Mouse (Mus musculus) retina, adult 2 months (tissue): ENCODE measurements around the gene Ppil2.
A peak's percentile ranks its signal among the peaks of the same experiment; 100 is the strongest.

Source experiments
- DNase-seq: peaks from one replicate; pipeline ENCODE4 v3.0.0-alpha.2; 2012; ENCODE audit warnings: low read depth, low spot score

The Ppil2 gene

DNA sequence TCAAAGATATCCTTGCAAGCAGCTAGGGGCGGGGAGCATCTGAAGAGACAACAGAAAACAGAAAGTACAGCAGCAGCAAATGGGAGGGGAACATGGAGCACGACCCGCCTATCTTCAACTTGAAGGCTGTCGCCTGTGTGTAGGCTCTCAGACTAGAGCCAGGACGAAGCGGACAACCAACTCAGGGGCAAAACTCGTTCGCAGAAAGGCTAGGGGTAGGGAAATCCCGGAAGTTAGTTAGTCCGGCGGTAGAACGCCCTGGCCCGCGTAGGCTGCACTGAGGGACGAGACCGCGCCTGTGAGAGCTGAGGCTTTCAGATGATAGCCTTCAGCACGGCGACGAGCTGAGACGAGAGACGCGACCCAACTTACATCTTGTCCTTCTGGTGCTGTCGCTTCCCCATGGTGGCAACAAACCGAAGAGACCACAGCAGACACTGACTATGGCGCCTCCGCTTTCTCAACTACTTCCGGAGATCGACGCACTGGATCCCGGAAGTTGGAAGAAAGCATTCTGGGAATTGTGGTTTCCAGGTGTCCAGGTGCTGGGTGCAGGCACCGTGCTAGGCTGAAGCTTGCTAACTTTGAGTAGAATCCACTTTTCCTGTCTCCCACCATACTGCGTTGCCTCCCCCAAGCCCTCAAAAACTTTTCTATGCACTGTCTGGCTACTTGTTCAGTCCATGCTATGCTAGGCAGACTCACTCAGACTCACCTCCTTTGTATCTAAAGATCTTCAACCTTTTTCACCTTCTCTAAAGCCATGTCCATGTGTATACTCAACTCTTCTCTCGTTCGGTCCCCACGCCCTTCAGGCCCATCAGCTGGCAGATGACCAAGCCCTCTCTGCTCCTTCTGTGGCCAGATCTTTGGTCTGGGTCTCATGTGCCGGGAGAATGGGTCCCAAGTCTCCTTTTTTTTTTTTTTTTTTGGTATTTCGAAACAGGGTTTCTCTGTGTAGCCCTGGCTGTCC lies at the start of gene Ppil2:
Gene Ppil2 (minus strand): TSS at position 487 of the 973 bp plus-strand sequence.
- DNase-seq = peak; percentile 73

DNA sequence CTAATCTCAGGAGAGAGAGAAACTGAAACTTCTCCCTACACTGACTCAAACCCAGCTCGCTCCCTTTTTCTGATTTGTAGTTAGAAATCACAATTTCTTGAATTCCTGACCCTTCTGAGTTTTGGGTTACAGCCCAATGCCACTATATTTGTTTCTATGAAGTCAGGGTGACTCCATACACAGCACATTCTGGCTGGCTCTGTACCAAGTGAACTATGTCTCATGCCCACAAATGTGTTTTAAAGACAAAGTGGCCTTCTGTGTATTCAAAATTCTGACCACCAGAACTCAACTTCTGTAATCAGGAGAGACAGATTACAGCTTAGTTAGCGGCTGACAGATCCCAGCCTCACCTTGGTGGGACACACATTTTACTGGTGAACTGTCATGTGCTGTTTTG lies 43.3 kb upstream of the Ppil2 start:
- DNase-seq = no peak

DNA sequence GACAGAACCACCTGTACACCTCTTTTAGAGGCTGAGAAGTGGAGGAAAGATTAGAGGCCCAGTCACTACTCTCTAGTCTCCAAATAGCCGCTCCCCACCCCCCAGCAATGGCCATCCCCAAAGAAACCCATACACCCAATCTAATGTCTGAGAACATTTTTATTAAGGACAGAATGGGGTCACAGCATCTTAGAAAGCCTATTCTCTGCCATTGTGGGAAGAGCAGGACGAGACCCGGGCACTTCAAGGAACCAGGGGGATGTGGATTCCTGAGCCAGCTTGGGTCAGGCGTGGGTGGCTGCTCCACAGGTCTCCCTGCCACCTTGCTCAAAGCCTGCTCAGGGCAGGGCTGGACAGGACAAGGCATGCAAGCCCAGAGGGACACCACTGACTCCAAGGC lies 40.8 kb upstream of the Ppil2 start:
- no peak for DNase-seq

DNA sequence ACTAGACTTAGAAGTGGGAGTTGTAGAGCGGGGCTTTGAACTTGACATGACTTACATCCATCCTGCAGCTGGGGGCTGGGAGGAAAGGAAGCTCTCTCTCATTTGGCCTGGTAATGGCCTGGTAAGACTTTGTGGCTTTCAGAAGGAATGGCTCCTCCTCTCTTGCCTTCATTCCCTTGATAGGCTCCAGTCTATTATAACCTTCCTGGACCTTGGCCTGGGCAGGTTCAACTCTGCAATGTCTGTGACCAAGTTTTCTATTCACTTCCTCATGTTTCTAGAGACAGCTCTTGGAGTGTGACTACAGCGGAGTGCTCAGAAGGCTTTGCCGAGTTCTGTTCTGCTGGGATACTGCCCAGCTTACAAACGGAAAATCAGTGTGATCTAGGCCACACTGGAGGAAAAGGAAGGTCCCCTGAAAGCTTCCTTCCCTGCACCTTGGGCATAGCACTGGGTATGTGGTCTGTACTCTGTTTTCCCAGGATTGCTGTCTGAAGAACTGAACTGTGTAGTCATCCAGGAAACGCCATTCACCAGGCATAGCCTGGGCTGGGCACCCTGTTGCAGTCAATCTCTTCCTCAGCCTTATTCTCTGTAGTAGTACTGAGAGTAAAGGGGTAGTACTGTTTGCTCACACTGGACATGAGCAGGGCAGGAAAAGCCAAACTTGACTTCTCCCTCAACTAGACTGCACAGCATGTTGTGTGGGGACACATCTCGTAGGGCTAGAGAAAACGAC lies 39.6 kb upstream of the Ppil2 start:
- DNase-seq = no peak

DNA sequence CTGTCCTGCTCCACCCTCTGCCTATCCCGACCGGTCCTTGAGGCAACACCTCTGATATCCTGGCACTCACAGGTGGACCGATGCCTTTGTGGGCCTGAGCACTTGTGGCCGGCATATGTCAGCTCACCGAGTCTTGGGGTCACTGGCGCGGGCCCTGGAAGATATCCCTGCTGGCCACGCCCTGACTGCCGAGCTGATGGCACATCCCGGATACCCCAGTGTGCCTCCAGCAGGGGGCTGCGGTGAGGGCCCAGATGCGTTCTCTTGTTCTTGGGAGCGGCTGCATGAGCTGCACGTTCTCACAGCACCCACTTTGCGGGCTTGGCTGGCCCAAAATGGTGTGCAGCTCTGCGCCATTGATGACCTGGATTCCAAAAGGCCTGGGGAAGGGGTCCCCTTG lies 37.0 kb upstream of the Ppil2 start:
- DNase-seq = no peak

DNA sequence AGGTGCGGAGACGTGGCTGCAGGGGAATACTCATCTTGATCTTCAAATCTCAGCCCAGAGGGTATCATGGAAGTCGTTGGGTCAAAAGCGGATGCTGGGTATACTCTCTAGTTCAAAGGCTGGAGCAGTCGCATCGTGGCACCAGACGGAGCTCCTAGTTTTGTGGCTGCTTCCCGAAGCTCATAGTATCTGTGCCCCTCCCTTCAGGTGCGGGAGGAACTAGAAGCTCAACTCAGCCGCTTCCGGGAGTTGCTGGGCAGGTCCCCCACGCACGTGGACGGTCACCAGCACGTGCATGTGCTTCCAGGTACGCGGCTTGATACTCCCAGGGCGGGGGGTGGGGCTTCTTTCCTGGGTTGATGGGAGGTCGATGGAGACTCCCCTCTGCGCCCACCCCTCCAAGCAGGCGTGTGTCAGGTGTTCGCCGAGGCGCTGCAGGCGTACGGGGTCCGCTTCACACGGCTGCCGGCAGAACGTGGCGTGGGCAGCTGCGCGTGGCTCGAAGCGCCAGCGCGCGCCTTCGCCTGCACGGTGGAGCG lies 36.4 kb upstream of the Ppil2 start:
- no peak for DNase-seq

DNA sequence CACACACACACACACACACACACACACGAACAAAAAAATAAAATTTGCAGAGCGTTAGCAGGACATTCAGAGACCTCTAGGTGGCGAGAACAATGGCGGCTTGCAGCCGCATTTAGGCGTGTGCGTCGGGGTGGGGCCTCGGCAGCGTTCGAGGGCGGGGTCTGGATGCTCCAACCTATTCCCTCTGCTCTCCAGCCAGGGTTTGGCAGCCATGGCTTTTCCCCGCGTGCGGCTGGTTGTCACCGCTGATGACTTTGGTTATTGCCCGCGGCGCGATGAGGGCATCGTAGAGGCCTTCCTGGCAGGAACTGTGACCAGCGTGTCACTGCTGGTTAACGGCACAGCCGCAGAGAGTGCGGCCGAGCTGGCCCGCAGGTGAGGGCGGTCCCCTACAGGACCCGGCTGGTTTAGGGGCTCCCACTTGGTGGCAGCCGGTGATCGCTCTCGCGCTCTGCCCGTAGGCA lies 35.7 kb upstream of the Ppil2 start, which contains the start of gene Ccdc116:
Gene Ccdc116 (minus strand): TSS at position 458 of the 464 bp plus-strand sequence.
- DNase-seq = peak; percentile 59

DNA sequence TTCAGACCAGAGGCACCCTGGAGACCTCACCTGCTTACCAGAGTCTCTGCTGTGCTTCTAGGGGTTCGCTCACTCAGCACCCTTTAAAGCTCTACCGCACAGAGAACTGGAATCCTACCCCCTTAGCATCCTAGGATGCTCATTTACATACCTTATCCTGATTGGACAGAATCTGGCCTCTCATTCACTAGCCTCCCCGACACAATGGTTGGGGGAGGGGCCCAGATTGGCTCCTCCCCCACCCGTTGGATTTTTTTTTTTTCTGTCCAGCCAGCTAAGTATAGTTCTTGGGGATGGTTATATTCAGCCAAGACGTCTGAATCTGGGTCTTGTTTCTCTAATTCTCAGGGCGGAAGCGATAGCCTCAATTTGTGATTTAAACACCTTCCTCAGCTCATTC lies 33.3 kb upstream of the Ppil2 start, which contains the start of gene Ydjc:
Gene Ydjc (plus strand): TSS at position 283 of the 400 bp plus-strand sequence.
- DNase-seq = no peak

DNA sequence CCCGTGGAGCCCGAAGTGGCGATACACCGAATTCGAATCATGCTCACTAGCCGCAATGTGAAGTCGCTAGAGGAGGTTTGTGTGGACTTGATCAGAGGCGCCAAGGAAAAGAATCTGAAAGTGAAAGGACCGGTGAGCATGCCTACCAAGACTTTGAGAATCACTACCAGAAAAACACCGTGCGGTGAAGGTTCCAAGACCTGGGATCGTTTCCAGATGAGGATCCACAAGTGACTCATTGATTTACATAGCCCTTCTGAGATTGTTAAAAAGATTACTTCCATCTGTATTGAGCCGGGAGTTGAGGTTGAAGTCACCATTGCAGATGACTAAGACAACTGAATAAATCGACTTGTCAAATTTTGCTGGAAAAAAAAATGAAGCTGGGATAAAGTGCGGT lies 26.3 kb upstream of the Ppil2 start:
- DNase-seq = no peak

DNA sequence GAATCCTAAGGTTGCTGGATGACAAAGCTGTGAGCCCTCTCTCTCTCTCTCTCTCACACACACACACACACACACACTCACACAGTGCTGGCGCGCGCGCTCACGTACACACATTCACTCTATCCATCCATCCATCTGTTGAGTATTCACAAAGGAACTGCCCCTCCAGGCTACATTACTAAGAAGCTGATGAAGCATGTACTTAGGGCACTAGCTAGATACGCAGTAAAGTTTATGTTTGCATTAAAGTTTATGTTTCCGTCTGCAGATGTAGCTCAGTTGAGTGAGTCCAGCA lies 21.8 kb upstream of the Ppil2 start:
- no peak for DNase-seq

DNA sequence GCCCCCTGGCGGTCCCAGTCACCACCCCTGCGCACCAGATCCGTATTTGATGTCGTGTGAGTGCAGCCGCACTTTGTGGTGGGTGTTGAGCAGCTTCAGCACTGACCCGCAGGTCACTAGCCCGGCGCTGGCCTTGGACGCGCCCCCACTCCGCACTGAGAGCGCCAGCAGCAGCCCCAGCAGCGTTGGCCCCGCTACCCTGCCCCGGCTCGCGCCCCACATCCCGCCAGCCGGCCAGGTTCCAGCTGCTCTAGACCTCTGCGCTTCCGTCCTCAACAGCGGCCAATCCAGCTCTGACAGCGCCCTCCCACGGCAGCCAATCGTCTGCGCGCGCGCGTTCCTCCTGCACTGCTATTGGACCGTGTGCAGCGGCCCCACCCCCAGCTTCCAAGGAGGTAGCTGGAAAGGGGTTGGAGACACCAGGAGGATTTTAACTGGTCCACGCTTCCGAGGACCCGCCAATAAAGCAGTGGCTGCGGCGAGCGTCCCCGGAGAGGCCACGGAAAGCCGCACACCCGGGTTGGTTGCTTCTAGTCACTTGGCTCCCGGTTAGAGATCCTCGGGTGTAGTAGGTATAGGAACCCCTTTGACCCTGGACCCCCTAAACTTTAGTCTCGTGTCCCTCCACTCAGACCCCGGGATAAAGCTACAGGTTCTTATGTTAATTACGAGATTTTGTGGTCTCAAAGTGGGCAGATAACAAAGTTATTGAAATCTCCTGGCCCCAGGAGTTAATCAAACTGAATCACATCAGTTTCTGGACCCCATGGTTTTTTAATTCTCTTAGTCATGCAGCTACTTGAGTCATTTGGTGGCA lies 21.2 kb upstream of the Ppil2 start, which contains the start of gene Sdf2l1:
Gene Sdf2l1 (minus strand): TSS at position 295 of the 817 bp plus-strand sequence.
- peak; percentile 88 for DNase-seq

DNA sequence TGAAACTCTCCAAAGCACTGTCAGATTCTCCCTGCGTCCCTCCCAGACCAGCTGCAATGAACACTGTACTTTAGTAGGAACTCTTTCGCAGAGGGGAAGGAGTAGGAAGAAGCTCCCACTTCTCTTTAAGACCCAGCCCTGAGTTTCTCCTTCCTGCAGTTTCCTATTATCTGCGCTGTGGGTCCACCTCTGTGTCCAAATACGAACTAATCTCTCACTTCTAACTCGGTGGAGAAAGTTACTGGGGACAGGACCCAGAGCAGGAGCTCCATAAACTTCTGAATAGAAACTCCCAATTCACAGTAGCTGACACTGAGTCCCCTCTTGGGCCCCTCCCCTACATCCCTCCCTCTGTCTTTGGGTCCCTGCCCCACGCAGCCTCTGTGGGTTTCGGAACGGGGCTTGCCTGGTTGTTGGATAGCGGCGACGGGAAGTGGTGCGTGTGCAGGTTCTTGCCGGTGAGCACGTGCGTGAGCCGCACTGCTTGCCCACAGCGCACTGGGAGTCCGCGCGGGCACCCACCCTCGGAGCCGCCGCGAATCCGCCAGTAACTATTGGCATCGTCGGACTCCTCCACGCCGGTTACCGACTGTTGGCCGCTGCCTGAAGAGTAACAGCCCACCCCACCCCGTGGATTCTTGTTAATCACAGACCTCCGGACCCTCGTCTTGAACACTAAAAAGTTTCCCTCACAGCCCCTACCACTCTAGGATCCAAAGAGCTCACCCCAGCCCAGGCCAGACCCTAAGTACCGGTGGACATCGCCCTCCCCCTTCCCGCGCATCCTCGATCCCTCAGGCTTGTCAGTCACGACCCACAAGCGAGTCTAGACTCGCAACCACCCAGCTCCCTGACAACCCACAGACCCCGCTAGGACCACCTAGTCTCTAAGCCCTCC lies 20.4 kb upstream of the Ppil2 start:
- no peak for DNase-seq

DNA sequence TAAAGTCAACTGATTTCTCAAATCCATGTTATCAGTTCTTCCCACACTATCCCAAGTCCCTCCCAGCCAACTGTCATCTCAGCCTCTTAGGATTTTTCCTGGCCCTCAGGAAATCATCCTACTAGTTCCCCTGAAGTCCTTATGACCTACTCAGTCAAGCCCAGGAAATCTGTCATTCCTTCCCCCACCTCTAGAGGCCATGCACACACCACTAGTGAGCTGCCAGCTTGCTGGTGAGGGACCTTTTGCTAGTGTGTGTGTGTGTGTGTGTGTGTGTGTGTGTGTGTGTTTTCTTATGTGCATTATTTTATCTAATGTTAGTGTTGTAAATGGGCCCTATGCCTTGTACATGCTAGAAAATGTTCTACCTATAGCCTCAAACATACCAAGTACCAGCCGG lies 16.2 kb upstream of the Ppil2 start:
- no peak for DNase-seq

DNA sequence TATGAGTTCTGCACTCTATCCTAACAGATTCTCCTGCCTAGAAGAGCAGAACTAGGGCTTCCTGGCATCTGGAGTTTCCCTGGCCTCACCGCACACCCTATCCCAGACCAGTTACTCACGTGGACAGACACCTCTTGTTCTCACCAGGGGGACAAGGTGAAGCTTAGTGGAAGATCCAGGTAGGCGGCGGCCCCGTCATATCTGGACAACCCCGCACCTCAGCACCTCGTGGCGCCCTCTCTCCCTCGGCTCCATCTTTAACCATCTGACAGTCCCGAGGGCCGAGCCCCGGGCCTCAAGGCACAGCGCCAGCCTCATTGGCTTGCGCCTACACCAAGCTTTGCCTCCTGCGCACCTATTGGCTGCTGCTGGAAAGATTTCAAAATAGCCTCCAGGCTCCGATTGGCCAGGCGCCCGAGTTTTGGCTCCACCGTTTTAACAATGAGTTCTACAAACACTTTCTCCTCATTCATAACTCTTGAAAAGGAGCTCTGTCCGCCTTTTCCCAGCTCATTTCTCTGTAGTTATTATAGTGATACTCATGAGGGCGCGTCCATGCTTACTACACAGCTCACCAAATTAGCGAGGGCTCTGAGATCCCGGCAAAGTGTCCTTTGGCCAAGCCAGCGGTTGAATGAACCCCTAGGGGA lies 13.9 kb upstream of the Ppil2 start, which contains the start of gene 2610318N02Rik:
Gene 2610318N02Rik (minus strand): TSS at position 297 of the 650 bp plus-strand sequence.
- DNase-seq = no peak

DNA sequence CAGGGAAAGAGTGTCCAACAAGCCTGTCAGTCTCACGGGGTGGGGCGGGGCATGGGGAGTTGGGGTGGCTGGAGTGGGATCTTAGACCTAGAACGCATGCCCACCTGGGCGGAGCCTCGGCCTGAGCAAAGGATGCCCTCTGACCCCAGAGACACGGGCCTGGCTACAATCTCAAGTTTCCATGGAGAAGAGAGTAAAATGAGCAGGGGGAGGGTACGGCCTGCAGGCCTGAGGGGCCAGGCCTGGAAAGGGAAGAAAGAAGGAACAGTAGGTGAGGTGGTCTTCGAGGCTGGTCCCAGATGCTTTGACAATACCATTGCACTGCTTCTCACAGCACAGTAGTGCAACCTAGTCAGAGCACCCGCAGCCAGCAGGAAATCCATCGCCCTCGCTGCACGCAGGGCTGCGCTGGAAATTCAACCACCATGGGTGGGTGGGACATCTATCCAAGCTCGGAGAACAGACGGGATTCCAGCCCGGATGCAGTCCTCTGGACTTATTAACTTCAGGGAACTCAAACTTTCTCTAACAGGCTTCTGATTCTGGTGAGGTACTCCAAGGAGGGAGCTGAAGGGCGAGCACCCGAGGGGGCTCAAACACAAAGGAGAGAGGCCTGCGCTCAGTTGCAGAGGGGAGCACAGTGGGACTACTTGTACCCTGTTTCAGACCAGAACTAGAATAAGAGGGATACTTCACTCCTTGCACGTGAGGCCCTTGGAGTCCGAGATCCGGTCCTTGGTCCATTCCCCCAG lies 13.2 kb upstream of the Ppil2 start:
- no peak for DNase-seq

DNA sequence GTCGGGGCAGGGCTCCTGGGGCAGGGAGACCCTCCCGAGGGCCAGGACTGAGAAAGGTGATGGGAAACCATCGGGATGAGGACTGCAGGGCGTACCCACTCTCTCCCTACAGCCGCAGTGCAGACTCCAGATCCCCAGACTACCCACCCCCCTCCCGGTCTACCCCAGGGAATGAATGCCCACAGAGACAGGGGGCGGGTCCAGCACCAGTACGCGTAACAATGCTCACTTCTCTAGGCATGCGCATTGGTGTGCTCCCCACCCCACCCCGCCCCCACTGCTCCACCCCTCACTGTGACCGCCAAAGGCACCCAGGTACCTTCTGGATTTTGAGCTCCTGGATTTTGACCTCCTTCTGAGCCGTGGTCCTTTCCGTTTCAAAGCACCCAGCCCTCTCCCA lies 10.5 kb upstream of the Ppil2 start:
- DNase-seq = no peak

DNA sequence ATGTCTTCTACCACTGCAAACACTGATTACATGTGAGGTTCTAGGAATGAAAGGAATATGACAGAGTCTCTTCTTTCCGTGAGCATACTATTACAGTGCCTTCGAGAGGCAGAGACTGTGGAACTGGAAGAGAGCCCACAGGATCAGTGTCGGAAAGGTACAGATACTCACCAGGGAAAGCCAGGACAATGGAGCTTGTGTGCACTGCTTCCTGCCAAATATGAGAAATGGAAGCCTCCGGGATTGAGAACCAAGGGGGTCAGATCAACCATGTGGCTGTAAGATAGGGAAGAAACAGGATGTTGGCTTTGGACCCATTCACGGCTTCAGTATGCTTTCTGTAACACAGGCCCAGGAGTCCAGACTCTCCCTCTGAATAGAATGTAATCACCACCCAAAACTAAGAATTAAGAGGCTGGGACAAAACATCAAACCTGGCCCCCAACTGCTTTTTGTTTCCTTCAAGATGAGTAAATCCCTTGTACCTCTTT lies 6.3 kb upstream of the Ppil2 start:
- DNase-seq = no peak

DNA sequence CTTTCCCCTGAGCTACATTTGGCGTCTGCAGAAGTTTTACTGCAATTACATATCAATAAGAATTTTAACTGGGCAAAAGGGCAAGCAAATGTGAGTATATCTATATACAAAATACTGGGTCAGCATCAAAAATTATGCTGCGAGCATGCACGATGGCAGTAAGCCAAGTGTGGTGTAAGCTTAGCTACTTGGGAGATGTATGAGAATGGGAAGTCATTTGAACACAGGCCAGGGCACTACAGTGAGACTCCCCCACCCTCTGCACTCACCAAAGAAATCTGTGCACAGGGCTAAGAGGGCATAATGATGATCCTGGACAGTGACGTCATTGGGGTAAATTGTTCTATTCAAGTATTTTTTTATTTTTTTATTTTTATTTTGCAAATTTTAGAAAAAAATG lies 6.5 kb downstream of the Ppil2 start:
- DNase-seq = no peak
